Mouse (Mus musculus): ENCODE data around the gene Necab3.

GRCm38 (mm10) chr2:154498571-154498970 lies 60.1 kb downstream of the Necab3 start:
- TF ChIP-seq CTCF (conservative IDR thresholded peaks at IDR 0.05; ENCODE audit: insufficient read depth, insufficient read length, low read depth, low read length) (no peak), POLR2A (IDR thresholded peaks at IDR 0.05; ENCODE audit: low read depth, low read length) (no peak)

Data from kidney, adult 2 months (tissue).